Mouse (Mus musculus): Measurements from ENCODE around the gene Gm9857. TPM values are rescaled to one million over a fixed set of nuclear protein-coding genes. Genes with fewer than 3 reads are reported as not detected.

Gm9857 gene
- polyA plus RNA-seq, 1 experiment from 2014 or later: not detected

DNA sequence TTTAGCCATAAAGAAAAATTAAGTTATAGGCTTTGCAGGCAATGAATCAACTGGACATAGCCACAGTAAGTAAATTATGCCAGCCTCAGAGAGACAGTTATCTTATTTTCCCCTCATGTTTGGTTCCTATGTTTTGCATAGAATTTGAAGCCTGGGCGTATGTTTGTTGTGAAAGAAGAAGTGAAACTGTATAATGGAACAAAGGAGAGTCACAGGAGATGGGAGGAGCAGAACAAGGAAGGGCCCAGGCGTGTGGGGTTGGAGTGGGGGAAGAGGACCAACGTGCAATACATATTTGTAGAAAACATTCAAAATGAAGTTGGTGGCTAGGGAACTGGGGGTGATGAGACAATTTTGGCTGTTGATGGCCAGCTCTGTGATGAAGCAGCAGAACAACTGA, 40.1 kb downstream of the Gm9857 start:
- Histone ChIP-seq H3K4me3 (ENCODE audit: low read depth, low read length) (no peak overlapping the region), H3K27me3 (ENCODE audit: control insufficient read depth, insufficient read depth, low read depth, low read length) (no peaks in the 10 kb centered on the region), H3K27ac (ENCODE audit: low read length) (no peak overlapping the region), H3K36me3 (ENCODE audit: control insufficient read depth, insufficient read depth, low read length) (peaks cover 21% of the 10 kb centered on the region), H3K4me1 (ENCODE audit: control insufficient read depth, insufficient read depth, low read length) (no peaks in the 10 kb centered on the region), H3K9ac (ENCODE audit: low read depth, low read length) (no peak overlapping the region), H3K9me3 (replicated peaks; ENCODE audit: control insufficient read depth, low read length, poor library complexity, severe bottlenecking) (no peaks in the 10 kb centered on the region), H3K4me2 (ENCODE audit: low read length) (no peak overlapping the region)
- WGBS: 90% methylated on average over 3 of the region's 3 CpGs
- ATAC-seq: no peak

DNA sequence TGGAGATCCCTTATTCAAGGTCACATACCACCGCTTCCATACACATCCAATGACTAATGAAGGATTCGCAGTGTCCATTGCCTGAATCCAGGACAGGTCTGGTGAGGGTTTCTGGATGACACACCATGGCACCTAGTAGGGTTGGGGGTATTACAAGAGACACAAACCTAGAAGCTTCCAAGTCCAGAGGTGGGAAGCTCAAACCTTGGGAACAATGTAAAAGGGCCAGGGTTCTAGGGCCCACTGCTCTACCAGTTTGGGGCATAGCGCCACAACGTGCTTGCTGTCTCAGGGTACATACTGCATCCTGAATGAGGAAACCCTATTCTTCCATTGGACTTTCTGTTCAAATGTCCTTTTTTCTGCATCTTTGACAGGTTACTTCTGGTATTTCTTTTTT, 41.6 kb downstream of the Gm9857 start:
- Histone ChIP-seq H3K9ac (ENCODE audit: low read depth, low read length) (no peak overlapping the region), H3K9me3 (replicated peaks; ENCODE audit: control insufficient read depth, low read length, poor library complexity, severe bottlenecking) (no peaks in the 10 kb centered on the region), H3K27ac (ENCODE audit: low read length) (no peak overlapping the region), H3K27me3 (ENCODE audit: control insufficient read depth, insufficient read depth, low read depth, low read length) (no peaks in the 10 kb centered on the region), H3K4me3 (ENCODE audit: low read depth, low read length) (no peak overlapping the region), H3K4me1 (ENCODE audit: control insufficient read depth, insufficient read depth, low read length) (no peaks in the 10 kb centered on the region), H3K36me3 (ENCODE audit: control insufficient read depth, insufficient read depth, low read length) (peaks cover 8% of the 10 kb centered on the region; the same call in 1 of the 2 replicates), H3K4me2 (ENCODE audit: low read length) (no peak overlapping the region)
- 95% methylated on average over 4 of the region's 4 CpGs for WGBS
- ATAC-seq: no peak

DNA sequence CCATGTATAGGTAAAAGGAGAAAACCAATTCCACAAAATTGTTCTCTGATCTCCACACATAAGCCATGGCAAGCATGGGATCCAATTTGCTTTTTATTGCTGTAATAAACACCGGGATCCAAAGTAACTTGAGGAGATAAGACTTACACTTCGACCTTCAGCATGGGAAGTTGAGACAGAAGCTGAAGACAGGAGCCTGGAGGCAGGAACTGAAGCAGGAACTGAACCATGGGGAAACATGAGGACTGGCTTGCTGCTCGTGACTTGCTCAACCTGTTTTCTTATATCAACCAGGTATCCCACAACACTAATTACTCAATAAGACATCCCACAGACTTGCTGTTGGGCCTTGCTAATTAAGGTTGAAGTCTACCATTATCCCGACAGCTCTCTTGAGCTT, 47.3 kb downstream of the Gm9857 start:
- Histone ChIP-seq H3K4me2 (ENCODE audit: low read length) (no peak overlapping the region), H3K27me3 (ENCODE audit: control insufficient read depth, insufficient read depth, low read depth, low read length) (no peaks in the 10 kb centered on the region), H3K9me3 (replicated peaks; ENCODE audit: control insufficient read depth, low read length, poor library complexity, severe bottlenecking) (no peaks in the 10 kb centered on the region), H3K9ac (ENCODE audit: low read depth, low read length) (no peak overlapping the region), H3K4me3 (ENCODE audit: low read depth, low read length) (no peak overlapping the region), H3K36me3 (ENCODE audit: control insufficient read depth, insufficient read depth, low read length) (no peaks in the 10 kb centered on the region), H3K4me1 (ENCODE audit: control insufficient read depth, insufficient read depth, low read length) (no peaks in the 10 kb centered on the region), H3K27ac (ENCODE audit: low read length) (no peak overlapping the region)
- WGBS: 77% methylated on average over 4 of the region's 4 CpGs
- no peak for ATAC-seq

DNA sequence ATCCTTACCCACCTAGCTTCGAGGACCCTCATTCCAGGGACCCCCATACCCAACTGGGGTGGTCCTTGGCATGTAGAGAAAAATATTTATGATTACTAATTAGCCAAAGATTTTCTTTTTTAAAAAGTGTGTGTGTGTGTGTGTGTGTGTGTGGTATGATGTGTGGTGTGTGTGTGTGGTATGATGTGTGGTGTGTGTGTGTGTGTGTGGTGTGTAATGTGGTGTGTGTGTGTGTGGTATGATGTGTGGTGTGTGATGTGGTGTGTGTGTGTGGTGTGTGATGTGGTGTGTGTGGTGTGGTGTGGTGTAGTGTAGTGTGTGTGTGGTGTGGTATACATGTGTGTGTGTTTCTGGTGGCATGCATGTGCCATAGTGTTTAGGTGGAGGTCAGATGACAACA, 48.2 kb downstream of the Gm9857 start:
- H3K4me3 ChIP-seq (ENCODE audit: low read depth, low read length): no peak overlapping the region
- no peak overlapping the region for H3K4me2 ChIP-seq (ENCODE audit: low read length)
- H3K27me3 ChIP-seq (ENCODE audit: control insufficient read depth, insufficient read depth, low read depth, low read length): no peaks in the 10 kb centered on the region
- no peak overlapping the region for H3K9ac ChIP-seq (ENCODE audit: low read depth, low read length)
- no peak overlapping the region for H3K27ac ChIP-seq (ENCODE audit: low read length)
- 79% methylated on average over 1 of the region's 1 CpGs for WGBS
- H3K9me3 ChIP-seq (replicated peaks; ENCODE audit: control insufficient read depth, low read length, poor library complexity, severe bottlenecking): no peaks in the 10 kb centered on the region
- no peak for ATAC-seq
- H3K4me1 ChIP-seq (ENCODE audit: control insufficient read depth, insufficient read depth, low read length): no peaks in the 10 kb centered on the region
- H3K36me3 ChIP-seq (ENCODE audit: control insufficient read depth, insufficient read depth, low read length): no peaks in the 10 kb centered on the region

Other genes starting within 250 kb of the Gm9857 start
- gene Gpsm2, start 218.1 kb downstream of the Gm9857 start, polyA plus RNA-seq (2015; fragmentation: Nextera tagmentation; extraction: Ambion mirVana): 16.6 and 19.4 TPM in 2 replicates
- gene Aknad1, start 200.8 kb downstream of the Gm9857 start, polyA plus RNA-seq (2015; fragmentation: Nextera tagmentation; extraction: Ambion mirVana): not detected in 2 replicates
- gene Stxbp3, start 99.9 kb downstream of the Gm9857 start, polyA plus RNA-seq (2015; fragmentation: Nextera tagmentation; extraction: Ambion mirVana): 16.2 and 16.9 TPM in 2 replicates
- 0.08 TPM in 1 of 2 replicates, not detected in the other for gene Fndc7, start 50.4 kb downstream of the Gm9857 start, polyA plus RNA-seq (2015; fragmentation: Nextera tagmentation; extraction: Ambion mirVana)
- gene Prpf38b, start 28.7 kb downstream of the Gm9857 start, polyA plus RNA-seq (2015; fragmentation: Nextera tagmentation; extraction: Ambion mirVana): 54.2 and 56.8 TPM in 2 replicates
- 2.9 and 3.0 TPM in 2 replicates for gene Henmt1, start 572 bp downstream of the Gm9857 start, polyA plus RNA-seq (2015; fragmentation: Nextera tagmentation; extraction: Ambion mirVana)
- 13.4 and 14.1 TPM in 2 replicates for gene Fam102b, start 87.2 kb upstream of the Gm9857 start, polyA plus RNA-seq (2015; fragmentation: Nextera tagmentation; extraction: Ambion mirVana)
- gene Slc25a54, start 140.0 kb upstream of the Gm9857 start, polyA plus RNA-seq (2015; fragmentation: Nextera tagmentation; extraction: Ambion mirVana): not detected in 2 replicates
- gene Slc25a24, start 182.7 kb upstream of the Gm9857 start, polyA plus RNA-seq (2015; fragmentation: Nextera tagmentation; extraction: Ambion mirVana): 4.3 and 5.2 TPM in 2 replicates

All from midbrain, embryonic 16.5 days (tissue).